Mouse (Mus musculus) right cerebral cortex, adult 18-20 months (tissue): ENCODE results near the gene Plcb2.

Source experiments
- DNase-seq: peaks from one replicate; pipeline ENCODE4 v3.0.0; 2022; ENCODE audit warnings: mixed read lengths

The Plcb2 gene

DNA sequence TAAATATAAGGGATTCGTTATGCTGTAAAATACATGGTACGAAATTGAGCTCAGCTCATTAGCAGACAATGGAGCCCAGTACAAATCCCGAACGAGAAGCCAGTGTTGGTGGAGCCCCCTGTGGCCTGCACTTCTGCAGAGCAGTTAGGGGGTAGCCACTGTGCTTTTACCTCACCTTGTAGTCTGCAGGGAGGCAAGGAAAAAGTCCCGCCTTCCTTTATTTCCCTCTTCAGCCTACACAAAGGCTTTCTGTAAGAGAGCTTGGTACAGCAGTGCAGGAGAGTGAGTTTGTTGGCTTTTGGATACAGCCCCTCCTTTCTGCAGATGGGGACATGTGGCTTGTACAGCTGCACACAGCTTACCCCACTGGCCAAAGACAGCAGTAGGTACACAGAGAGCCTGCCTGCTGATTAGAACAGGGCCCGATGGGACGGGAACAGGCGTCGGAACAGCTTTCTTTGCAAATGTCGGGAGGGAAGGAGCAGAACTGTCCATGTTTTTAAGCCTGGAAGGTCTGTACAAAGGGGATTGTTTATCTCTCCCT is 21.2 kb upstream of the Plcb2 start:
- DNase-seq = no peak

DNA sequence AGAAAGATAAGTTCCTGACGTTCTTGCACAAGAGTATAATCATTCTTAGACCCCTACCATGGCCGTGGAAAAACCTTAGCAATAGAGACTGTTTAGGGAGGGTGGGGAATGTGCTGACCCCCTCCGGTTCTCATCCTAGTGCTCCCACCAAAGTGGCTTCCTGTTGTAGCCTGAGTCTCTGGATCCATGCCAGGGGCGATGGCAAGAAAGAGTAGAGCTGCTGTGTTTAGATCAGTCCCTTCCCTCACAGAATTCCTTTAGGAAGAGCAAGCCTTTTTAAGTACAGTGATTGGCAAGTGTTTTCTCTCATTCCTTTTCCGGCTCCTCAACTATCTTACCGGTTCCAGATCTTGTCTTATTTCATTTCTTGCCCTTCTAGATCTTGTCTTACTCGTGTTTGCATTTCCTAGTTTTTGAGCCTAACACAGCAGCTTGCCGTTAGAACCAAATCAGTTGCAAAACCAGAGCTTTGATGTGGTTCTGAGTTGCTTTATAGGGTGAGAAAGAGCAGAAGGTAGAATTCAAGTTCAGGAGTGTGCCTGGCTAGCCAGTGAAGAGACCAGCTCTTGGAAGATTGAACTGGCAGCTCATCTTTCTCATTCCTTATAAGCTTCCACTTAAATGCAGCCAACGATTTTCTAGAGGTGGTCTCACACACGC is 19.2 kb upstream of the Plcb2 start:
- DNase-seq = no peak

- no peak for DNase-seq
Observed at GRCm38 (mm10) chr2:118745915-118746901, 18.0 kb upstream of the Plcb2 start.

DNA sequence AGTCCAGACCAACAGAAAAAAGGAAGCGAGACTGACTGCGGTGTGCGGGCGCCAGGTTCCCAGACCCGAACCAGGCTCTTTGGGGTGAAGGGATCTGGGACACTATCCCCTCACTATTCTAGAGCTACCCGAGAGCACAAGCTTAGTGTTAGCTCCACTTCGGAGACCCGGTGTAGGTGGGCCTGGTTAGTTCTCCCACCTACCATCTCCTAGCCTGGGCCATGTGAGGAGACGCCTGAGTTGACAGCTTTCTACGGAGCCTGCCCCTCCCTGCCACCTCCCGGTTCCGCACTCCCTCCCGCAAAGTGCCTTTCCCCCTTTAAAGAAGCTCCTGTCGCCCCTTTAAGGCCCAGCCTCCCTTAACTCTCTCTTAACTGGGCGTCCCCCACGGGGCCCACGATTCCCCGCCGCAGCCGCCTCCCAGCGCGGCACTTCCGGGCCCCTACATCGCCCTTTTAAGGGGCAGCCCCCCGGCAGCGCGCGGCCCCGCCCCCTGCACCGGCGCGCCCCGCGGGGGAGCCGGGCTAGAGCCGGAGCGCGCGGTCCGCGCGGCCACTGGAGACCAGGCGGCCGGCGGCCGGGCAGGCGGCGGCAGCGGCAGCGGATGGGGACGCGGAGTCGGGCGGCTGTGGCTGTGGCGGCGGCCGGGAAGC is 17.1 kb upstream of the Plcb2 start, which contains the start of gene Inafm2:
TSS of gene Inafm2 (plus strand) at position 527 of the 653 bp plus-strand sequence.
- peak; percentile 93 for DNase-seq

DNA sequence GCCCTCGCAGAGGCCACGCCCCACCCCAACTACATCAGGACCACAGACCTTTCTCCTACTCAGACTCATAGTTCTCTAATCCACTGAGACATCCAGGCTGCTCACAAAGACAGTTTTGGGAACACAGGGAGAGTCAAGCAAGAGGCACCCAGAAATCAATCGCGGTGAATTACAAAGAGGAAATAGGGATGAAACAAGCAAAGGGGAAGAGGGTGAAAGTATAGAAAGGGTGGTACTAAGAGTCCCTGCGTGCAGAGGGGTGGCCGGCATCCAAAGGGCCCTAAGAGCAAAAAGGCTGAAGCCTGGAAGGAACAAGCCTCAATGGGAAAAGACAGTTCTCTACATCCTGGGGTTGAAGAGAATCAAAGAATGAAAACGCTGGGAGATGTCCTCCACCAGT is 16.4 kb upstream of the Plcb2 start:
- DNase-seq = no peak

DNA sequence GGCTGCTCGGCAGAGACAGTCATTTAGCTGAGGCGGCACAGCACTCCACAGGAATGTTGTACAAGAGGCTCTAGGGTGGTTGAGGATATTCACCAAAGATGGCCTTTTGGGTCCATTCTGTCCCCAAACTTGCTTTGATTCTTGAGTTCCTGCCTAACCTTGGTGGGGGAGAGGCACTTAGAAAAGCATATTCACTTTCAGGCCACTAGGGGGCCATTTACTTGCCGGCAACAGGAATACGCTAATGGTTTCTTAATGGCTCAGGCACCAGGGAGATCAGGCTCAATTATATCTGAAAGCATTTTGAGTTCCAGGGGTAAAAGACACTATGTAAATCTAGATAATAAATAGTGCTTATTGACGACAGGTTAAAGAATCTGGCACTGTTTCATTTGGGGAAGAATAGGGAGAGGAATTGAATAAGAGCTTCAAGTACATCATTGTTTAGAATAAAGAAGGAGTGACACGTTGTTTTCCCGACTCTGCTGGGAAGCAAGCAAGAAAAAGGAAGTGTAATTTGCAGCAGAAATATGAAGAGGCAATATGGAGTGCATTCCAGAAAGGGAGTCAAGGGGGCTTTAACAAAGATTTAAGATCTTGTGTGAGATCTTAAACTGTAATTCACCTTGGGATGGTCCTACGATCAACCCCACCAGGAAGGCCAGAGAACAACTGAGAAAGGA is 15.2 kb upstream of the Plcb2 start:
- no peak for DNase-seq

GRCm38 (mm10) chr2:118741183-118741582 is 12.9 kb upstream of the Plcb2 start:
- DNase-seq = no peak

- no peak for DNase-seq
Observed at GRCm38 (mm10) chr2:118740341-118740740, 12.1 kb upstream of the Plcb2 start.

GRCm38 (mm10) chr2:118733341-118733740 is 5.1 kb upstream of the Plcb2 start:
- DNase-seq = peak; percentile 56

- DNase-seq = no peak
Observed at GRCm38 (mm10) chr2:118731981-118732380, 3.7 kb upstream of the Plcb2 start.

- DNase-seq = peak; percentile 80
Observed at GRCm38 (mm10) chr2:118730622-118730915, 2.3 kb upstream of the Plcb2 start.

GRCm38 (mm10) chr2:118729816-118730621 is 1.8 kb upstream of the Plcb2 start:
- no peak for DNase-seq

DNA sequence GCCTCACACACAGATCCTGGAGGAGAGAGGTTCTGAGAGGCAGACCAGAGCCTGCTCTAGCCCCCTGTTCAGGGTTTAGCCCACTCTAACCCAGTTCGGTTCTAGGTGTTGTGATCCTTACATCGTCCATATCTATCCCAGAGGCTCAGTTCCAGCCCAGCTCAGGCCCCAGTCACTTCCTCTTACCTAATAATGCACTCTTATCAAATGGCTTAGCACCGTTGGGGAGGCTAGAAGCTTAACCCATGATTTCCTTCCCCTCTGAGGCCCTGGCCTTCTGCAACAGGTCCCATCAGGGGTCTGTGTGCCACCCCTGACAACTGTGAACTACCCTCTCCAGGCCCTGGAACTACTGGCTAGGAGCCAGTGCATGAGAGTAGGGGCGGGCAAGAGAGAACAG is 956 bp upstream of the Plcb2 start:
- no peak for DNase-seq

DNA sequence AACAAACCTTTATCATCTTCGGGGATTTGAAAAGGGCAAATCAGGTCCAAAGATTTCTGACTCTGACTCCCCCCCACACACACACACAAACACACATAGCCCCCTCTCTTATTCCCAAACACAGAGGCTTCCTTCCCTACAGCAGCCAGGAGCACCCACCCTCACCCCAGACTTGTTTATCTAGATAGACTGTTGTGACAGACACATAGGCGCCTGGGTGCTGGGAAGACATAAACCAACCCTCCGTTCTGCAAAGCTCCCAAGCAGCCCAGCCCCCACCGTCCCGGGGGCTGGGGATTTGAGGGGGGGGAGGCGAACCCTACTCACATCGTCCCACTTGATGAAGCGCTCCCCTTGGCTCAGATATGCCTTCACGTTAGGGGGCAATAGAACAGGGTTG is 327 bp downstream of the Plcb2 start:
- no peak for DNase-seq

- no peak for DNase-seq
Observed at GRCm38 (mm10) chr2:118726873-118727272, 1.4 kb downstream of the Plcb2 start.

DNA sequence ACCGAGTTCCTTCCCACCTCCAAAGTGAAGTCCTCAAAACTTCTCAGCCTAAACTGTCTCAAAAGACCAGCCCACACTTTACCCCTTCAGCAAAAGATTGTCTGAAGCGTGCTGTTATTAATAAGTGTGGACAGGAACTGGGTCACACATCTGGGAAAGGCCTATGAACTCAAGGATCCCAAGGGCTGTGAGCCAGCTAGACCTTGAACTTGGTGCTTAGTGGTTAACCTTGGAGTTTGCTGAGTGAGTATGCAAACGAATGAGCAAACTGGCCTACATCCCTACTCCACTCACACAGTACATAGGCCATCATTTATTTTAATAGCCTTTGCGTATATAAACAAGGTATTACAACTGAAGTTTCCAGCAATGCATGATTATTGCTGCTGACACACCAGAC is 2.7 kb downstream of the Plcb2 start:
- no peak for DNase-seq

DNA sequence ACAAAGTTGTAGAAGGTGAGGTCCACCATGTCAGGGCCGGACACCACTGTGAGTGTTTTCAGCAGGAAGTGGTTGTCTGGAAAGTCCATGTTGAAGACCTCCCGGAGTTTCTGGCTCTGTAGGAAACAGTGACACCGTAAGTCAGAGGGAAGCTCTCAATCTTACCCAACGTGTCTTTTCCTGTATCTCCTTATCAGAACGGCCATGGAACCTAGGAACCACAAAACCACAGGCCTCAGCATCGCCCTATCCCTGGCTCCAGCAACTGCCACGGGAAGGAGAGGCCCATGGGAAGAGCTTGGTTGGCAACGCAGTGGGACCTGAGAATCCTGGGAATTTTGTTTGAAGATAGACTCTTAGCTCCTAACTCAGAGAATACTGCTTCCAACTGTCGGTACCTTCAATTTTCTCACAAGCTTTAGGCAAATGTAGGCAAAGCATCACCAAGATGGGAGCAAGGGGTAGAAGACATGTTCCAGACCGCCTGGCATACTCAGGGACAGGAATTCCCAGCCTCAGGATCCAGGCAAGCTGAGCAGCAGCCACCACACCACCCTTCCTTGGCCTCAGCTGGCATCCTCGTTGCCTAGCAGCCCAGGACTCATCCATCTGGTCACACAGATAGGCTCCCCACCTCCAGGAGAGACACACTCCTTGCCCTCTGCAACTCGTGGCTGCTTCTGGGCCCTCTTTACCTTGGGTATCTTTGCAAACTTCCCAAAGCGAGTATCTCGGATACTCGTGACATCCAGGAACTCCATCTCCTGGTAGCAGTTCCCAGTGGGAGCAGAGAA is 4.3 kb downstream of the Plcb2 start:
- DNase-seq = no peak

- DNase-seq = no peak
Observed at GRCm38 (mm10) chr2:118716677-118717076, 11.6 kb downstream of the Plcb2 start.

DNA sequence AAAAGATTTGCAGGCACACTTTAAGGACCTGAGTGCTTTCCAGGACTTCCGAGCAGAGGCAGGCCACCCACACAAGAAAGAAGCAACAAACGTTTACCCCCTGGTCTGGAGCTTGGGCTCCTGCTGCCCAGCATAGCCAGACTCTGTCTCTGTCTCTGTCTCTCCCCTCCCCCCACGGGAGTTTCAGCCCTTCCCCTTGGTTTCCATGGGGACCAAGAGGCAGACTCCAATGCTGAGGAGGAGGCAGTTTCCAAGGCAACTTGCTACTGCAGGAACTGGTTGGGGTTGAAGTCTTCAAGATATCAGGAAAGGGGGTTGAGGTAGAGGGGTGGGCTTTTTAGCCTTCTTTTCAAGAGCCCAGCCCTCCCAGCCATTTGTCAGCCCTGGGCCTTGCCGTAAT is 14.0 kb downstream of the Plcb2 start:
- DNase-seq = peak; percentile 88

- DNase-seq = no peak
Observed at GRCm38 (mm10) chr2:118713631-118714030, 14.6 kb downstream of the Plcb2 start.

- peak; percentile 63 for DNase-seq
Observed at GRCm38 (mm10) chr2:118711038-118711494, 17.2 kb downstream of the Plcb2 start.
